Mouse (Mus musculus): ENCODE data around the gene Gm44579.
A peak's percentile ranks its signal among the peaks of the same experiment; 100 is the strongest.

Gm44579 gene

DNA sequence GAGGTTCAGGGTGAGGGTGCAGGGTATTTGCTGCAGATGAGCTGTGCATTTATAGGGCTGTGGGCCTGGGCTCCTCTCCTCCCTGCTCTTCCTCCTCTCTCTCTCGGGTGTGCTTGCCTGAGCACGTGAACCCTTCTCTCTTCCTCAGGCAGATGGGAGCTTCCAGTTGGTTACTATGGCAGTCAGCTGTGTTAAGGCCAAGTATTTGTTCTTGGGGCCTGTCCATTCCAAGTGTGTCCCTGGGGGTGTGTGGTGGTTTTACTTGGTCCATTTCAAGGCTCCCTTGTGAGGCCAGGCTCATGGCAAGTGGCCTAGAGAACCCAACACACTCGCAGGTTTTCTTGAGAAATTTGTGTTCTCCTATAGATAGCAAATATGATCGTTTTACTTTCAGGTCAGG is at the start of gene Gm44579, which contains the start of gene Olfr287:
Gene Gm44579 (minus strand): TSS at position 101 of the 400 bp plus-strand sequence.
Gene Olfr287 (minus strand): TSS at position 180 of the 400 bp plus-strand sequence.
- no peak for DNase-seq (ENCODE audit: low spot score in 2 of 2)

DNA sequence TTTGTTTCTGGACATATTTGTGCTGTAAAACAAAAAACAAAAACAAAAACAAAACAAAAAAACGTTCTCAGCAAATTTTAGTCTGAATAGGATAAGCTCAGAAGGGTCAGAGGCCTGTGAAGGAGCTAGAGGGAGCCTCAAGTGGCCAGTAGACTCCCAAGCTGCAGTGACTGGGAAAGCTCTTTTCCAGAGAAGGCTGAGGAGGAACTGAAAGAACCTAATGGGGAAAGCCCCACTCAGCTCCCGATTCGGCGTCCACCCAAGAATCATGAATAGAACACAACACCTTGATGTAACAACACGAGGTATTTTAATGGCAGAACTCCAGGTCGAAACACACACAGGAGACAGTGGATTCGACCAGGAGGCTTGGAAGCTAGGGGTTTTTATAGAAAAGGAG is 37.0 kb upstream of the Gm44579 start:
- DNase-seq (ENCODE audit: low spot score in 2 of 2) = no peak

DNA sequence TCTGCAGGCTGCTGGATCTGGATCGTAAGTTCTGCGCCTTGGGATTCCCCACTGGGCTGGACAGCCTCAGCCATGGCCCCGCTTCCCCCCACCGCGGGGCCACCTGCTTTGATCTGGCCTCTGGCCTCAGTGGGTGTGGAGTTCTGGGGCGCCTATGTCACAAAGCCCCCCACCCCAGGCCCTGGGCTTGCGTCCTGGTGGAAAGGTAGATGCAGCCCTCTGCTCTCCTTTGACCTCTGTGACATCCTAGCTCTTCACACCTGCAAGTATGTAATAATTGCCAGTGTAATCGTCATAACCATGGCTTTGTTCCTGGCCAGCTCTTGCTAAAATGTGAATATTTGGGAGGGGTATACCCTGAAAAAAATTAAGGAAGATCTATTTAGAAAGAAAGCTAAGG is 36.4 kb upstream of the Gm44579 start, which contains the start of gene H1fnt:
Gene H1fnt (minus strand): TSS at position 101 of the 400 bp plus-strand sequence.
- DNase-seq (ENCODE audit: low spot score in 2 of 2) = no peak

DNA sequence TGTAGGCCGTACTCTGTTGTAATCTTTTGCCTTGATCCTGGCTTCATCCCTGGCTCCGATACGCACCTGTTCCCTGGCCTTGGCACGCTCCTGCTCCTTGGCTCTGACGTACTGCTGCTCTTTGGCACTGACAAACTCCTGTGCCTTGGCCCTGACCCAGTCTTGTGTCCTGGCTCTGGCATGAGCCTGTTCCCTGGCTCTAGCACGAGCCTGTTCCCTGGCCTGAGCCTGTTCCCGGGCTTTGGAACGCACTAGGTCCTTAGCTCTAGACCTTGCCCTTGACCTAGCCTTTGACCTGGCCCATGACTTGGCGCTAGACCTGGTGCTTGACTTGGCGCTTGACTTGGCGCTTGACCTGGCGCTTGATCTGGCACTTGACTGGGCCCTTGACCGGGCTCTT is 35.5 kb upstream of the Gm44579 start:
- no peak for DNase-seq (ENCODE audit: low spot score in 2 of 2)

DNA sequence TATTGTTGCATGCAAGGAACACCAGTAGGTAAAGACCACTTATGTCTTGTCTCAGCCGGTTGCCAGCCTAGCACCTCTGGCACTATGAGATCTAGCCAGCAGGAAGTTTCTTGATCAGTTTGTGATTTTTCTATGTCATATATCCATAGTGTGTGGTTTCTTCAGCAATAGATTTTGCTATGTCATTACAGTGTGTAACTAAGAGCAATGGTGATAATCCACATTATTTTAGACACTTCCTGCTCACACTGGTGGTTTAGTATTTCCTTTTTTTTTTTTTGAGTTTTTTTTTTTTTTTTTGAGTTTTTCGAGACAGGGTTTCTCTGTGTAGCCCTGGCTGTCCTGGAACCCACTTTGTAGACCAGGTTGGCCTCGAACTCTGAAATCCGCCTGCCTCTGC is 14.7 kb upstream of the Gm44579 start:
- DNase-seq (ENCODE audit: low spot score in 2 of 2) = no peak

DNA sequence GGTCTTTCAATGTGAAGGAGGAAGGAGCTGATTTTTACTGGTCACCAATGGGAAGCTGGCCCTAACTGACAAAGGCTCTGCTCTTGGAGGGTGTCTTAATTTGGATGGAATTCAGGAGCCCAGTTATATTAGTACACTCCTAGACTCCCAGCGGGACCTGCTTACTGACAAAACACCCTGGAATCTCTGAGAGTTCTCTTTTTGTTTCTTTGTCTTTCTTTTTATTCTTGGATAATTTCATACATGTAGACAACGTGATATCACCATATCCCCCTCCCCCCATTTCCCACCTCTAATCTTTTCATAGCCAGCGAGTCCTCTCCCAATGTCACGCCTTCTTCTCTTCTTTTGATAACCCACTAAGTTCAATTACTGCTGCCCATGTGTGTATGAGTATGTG is 13.6 kb upstream of the Gm44579 start, which contains the start of gene Olfr286:
Gene Olfr286 (minus strand): TSS at position 101 of the 400 bp plus-strand sequence.
- DNase-seq (ENCODE audit: low spot score in 2 of 2) = no peak

DNA sequence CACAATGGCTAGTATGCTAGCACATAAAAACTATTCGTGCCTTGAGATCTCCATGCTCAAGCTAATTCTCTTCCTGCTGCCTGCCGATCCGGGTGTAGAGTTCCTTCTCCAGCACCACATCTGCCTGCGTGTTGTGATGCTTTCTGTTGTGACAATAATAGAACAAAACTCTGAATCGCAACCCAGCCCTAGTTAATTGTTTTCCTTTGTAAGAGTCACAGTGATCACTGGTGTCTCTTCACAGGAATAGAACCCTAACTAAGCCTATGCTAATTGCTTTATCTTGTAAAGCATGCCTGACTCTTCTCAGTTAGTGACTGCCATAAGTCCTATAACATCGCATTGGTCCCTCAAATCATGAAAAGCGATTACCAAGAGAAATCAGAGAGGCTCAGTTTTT is 5.3 kb upstream of the Gm44579 start:
- no peak for DNase-seq (ENCODE audit: low spot score in 2 of 2)

DNA sequence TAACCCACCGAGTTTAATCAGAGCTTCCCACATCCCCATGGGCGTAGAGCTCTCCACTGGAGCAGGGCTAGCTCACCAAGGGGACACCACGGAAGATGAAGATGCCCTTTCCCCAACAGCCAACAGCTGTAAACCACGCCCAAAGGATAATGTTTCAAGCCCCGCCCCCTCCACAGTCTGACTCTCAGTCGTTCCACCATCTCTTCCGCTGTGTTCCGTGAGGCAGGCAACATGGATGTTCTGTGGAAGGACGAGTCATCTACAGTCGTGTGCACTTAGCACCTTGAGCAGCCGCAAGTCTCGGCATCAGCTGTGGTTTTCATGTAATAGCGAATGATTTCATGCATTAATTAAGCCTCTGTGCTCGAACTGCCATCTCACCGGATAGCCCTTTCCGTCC is 4.8 kb upstream of the Gm44579 start:
- no peak for DNase-seq (ENCODE audit: low spot score in 2 of 2)

DNA sequence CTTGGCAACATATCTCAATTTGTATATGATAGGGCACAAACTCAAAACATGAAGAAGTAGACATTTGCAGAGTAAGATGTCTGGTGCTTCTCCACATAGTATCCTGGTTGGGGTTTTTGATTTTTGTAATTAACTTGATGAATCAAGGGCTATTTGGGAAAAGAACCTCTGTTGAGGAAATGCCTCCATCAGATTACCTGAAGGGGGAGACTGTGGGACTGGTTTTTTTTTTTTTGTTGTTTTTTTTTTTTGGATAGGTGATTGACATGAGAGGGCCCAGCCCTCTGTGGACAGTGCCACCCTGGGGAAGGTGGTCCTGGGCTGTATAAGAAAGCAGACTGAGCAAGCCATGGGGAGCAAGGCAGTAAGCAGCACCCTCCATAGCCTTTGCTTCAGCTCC is 1.6 kb upstream of the Gm44579 start:
- DNase-seq (ENCODE audit: low spot score in 2 of 2) = no peak

DNA sequence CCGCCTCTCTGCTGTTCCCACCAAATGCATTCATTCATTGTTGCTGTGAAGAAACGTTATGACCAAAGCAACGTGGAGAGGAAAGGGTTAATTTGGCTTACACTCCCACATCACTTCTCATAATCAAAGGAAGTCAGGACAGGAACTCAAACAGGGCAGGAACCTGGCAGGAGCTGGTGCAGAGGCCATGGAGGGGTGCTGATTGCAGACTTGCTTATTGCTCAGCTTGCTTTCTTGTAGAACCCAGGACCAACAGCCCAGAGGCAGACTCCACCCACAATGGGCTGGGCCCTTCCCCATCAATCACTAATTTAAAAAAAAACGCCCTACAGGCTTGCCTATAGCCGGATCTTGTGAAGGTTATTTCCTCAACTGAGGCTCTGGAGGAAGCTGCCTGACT is 6.6 kb downstream of the Gm44579 start:
- DNase-seq (ENCODE audit: low spot score in 2 of 2) = no peak

DNA sequence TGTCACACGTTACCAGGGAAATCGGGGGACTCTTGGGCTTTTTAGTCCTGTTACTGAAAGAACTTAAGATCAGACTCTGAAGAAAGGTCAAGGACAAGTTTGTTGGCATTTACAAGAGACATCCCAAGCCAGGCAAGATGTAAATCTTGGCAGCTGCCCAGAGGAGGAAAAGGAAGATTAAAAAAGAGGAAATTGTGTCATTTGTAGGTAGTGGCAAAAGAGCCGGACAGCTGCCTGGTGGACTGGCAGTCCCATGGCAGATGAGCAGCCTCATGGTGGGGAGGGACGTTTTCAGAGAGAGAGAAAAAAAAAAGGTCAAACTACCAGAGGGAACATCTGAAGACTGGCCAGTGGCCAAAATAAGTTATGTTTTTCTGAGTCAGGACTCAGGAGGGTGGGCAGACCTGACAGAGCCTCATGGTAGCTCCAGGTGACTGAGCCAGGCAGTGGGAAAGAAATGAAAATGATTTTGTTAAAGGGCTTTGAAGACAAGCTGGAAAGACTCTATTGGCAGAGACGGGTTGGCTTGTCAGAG is 7.4 kb downstream of the Gm44579 start:
- DNase-seq (ENCODE audit: low spot score in 2 of 2) = no peak

DNA sequence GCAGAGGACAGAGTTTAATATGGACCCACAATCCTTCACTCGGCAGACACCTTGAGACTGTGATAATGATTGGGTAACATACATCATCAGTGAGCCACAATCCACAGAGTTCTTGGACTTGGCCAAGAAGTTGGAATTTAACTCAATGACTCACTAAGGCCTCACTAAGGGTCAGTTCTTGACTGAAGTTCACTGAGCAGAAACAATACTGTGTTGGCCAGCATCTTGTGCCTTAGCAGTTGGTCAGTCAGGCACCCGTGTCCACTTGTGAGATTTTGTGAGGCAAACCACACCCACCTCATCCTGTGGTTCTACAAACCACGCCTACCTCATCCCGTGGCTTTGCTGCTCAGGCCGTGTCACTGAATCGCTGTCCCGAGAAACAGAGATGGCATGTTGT is 11.1 kb downstream of the Gm44579 start:
- no peak for DNase-seq (ENCODE audit: low spot score in 2 of 2)

DNA sequence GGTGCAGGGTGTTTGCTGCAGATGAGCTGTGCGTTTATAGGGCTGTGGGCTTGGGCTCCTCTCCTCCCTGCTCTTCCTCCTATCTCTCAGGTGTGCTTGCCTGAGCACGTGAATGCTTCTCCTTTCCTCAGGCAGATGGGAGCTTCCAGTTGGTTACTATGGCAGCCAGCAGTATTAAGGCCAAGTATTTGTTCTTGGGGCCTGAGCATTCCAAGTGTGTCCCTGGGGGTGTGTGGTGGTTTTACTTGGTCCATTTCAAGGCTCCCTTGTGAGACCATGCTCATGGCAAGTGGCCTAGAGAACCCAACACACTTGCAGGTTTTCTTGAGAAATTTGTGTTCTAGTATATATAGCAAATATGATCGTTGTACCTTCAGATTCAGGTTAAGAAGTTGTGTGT is 25.3 kb downstream of the Gm44579 start, which contains the start of gene Olfr288:
Gene Olfr288 (minus strand): TSS at position 101 of the 400 bp plus-strand sequence.
- no peak for DNase-seq (ENCODE audit: low spot score in 2 of 2)

DNA sequence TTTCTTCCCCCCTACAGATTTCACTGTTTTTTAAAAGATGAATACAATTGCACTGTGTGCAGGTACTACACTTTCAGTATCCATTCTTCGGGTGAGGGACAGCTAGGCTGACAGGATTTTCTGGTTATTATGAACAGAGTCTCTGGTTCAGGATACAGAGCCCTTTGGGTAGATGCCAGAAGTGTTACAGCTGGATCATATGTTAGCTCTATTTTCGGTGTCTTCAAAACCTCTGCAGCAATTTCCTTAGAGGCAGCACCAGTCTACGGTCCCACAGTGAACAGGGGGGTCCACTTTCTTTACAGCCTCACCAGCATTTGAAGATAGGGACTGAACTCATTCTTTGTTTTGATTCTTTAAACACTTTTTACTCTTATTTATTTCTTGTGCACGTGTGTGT is 36.3 kb downstream of the Gm44579 start:
- DNase-seq (ENCODE audit: low spot score in 2 of 2) = no peak

DNA sequence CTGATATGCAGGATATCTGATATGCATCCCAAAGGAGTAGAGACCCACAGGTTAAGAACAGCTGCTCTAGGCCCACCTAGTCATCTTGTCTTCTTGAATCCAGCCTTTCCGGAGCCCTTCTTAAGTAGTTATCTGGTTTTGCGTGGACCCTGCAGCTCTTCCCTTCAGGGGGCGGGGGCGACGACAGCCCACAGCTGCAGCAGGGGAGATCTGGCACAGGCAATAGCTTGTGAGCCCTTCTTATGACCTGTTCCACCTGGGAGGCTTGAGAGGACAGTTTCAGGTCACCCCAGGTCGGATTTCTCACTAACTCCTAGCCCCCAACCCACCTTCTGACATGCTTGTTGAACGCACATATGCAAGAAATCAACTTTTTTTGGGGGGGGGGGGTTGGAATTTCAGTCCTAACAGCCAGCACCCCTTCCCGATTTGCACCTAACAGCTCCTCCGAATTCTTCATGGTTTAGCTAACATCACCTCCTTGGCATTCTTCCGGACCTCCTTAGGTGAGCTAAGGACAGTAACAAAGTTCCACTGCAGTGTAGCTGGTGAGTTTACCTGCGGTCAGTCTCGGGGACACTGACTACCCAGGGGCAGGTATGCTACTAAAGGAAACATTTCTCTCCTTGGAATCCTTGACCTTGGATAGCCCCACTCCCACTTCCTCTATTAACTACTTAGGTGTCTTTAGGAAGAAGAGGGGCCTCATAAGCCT is 38.8 kb downstream of the Gm44579 start:
- no peak for DNase-seq (ENCODE audit: low spot score in 2 of 2)

DNA sequence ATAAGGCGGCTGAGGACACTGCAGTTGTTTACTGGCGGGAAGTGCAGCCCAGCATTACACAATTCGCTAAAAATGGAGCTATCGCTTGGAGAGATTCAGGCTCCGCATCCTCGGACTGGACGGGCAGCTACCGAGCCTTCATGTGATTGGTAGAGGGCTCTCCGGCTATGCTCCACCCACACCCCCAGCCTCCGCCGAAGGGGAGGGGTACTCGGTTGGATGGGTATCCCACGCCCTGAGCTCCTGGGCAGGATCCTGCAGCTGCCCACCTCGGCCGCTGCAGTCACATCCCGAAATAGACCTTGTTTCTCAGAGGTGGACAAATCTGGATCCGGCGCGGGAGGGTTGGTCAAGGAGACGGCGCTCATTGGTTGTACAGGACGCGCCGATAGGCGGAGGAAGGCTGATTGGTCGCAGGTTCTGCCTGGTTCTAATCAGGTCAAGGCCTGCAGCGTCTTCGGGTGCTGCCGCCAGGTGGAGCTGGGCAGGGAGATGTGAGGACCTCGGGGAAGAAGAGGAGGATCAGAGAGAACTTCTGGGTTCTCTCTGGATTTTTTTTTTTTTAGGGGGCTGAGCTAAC is 39.6 kb downstream of the Gm44579 start:
- DNase-seq (ENCODE audit: low spot score in 2 of 2) = peak; percentile 75 to 78

DNA sequence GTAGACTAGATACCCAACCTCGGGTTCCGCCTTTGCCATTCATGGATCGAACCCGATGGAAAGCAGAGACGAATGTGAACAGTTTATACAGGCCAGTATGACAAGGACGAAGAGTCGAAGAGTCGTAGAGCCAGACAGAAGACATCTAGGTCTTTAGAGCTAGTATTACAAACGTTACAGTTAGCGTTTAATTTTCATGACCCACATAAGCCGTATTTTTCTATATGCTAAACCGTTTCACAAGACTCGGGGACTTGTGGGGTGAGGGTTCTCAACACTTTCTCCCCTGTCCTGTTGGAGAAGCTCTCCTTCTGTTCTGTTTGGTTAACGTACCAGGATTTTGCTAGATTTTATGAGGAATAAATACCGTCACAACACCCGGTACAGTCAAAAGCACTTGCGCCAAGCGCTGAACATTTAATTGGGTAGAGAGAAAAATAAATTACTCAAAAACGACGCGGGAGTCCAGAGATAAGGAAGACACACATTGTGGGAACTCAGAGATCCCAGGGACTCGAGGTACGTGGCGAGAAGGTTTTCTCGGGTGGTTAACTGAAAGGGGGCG is 40.1 kb downstream of the Gm44579 start:
- DNase-seq (ENCODE audit: low spot score in 2 of 2) = no peak

DNA sequence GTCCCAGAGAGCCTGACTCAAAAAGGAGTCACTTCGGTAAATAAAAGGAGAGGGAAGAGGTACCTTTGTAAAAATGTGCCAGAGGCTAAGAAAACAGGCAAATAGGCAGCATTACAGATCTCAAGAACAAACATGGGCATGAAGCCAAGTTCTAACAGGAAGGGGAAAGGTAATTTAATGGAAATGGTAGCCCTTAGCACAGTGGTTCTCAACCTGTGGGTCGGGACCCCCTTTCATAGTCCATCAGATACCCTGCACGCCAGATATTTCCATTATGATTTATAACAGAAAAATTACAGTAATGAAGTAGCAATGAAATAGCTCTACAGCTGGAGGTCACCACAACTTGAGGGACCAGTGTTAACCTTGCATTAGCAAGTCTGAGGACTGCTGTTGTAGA is 43.5 kb downstream of the Gm44579 start:
- DNase-seq (ENCODE audit: low spot score in 2 of 2) = no peak

DNA sequence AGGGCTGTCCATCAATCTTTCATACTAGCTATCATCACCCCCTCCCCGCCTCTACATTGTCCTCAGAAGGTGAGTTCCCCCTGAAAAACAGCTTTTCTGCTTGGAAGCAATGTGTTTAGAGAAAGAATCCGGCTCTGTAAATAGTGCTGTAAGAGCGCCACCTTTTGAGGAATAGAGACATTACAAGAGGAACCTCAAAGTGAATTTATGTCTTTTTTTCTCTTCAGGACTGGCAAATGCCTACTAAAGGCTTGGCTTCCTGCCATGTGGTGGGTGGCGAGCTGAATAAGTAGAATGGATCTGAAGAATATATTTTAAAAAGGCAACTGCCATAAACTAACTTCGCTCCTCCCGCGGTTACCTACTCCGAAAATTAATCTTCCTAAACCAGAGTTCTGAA is 47.0 kb downstream of the Gm44579 start:
- DNase-seq (ENCODE audit: low spot score in 2 of 2) = no peak

DNA sequence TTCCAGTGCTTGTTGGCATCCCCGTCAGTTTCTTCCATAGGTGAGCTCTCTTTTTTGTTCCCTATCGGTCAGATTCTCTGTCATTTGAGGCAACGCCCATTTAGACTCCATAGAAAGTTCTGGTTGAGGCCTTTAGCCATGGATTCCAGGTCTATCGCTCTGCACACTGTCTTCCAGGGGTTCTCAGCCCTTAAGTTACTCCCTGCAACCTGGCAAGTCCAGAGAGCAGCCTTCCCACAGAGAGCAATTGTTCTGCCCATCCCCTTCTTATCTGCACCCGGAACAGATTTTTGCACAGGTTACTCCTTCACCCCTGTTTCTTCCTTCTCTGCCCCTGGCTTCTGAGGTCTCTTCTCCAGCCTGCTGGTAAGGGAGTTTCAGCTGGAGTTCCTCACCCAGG is 48.7 kb downstream of the Gm44579 start:
- DNase-seq (ENCODE audit: low spot score in 2 of 2) = no peak

DNA sequence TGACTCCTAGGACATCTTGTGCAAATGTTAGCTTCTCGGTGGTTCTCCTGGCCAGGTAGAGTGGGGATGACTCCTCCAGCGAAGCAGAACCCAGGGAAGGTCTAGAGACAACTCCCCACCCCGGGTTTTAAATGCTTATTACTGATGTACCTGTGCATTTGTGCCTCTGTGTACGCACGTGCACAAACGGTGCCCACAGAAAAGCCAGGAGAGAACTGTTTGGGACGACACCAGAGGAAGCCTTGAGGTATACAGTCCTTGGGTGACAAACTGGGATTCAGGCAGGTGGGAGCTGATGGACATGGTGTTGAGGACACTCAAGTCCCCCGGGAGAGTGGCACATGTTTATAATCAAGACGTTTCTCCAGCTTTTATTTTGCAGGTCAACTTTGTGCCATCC is 49.9 kb downstream of the Gm44579 start:
- DNase-seq (ENCODE audit: low spot score in 2 of 2) = no peak

DNA sequence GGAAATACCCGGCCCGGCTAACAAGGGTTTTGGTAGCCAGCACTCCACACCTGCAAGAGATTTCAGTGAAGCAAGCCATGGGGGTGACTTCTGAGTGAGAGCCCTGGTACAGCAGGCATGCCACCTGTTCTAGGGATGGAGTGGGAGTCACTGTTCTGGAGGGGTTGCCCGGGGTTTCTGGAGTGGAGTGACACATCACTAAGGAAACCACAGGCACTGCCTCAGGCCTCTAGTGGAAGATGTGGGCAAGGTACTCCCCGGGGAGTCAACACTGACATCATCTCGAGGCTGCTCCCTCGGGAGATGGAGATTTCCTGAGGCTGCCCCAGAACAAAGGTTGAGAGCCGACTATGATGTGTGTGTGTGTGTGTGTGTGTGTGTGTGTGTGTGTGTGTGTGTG is 50.4 kb downstream of the Gm44579 start:
- DNase-seq (ENCODE audit: low spot score in 2 of 2) = no peak

DNA sequence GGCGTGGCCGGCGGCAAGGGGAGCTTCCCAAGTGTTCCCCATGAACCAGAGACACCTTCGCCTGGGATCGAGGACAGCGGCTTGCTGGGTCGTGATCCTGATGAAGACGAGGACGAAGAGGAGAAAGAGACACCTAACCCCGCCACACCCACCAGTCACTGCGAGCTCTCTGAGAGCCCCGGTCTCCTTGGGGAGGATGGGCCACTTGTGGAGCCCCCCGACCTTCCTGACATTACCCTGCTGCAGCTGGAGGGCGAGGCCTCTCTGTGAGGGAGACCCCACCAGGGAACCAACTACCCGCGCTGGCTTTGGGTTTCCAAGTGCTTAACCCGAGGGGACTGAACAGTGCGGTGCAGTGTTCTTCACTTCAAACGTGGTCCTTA is 52.2 kb downstream of the Gm44579 start:
- no peak for DNase-seq (ENCODE audit: low spot score in 2 of 2)

All from spleen, postnatal 36 days (tissue).